ENCODE assay signal across 28 mouse cellular contexts in the genomic region with DNA sequence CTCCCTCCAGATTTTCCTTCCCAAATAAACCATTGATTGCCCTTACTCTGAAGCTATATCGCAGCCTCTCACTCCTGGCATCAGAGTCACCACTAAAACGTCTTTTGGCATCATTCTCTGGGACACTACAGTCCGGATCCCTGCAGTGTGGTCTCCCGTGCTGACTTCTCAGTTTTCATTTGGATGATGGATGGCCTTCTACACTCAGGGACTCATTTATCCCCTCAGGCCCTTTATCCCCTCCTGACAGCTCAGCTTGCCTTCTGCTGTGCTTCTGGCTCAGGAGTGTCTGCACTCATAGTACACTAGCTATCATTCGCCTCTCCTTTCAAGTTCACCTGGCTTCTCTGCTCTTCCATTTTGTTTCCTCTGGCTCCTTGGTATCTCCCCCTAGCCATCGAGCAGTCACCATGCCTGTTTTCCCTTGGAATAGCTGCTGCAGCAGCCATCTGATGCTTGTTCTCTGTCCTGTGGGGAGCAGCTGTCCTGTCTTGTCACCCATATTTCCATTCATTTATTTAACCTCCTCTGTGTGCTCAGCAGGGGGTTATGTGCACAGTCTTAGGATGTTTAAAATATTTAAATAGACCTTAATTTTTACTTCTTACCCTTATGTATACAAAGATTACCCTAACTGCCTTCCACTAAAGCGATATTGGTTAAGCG.
DNase-seq lines count a peak whose midpoint lies in the region; ATAC-seq and TF ChIP-seq lines count a peak whose summit lies in the region.
"Had no signal": no experiment of that assay in that cellular context is flagged by ENCODE, and none has a peak within 500 bp of the region (broad histone marks: within the 10 kb centered on the region; RNA-seq: fewer than 3 reads in every experiment).

No protein-coding gene starts in this region.

- DNase-seq in neural tube, embryonic 10.5 days (ENCODE audit: extremely low spot score, low spot score), result no peak
- DNase-seq in Patski (ENCODE audit: low read depth, low spot score), result no peak
- DNase-seq in thymus, postnatal 4 days, result no peak
- DNase-seq: adrenal gland, postnatal 10 days; cerebellum, adult 8-10 months; cerebellum, postnatal 25 days; gastrocnemius, postnatal 14 days; heart, adult 18-20 months; heart, postnatal 4 days; kidney, adult 18-20 months; kidney, postnatal 25 days; liver, postnatal 0 days; lung, postnatal 36 days; right cerebral cortex, postnatal 14 days; thymus, postnatal 14 days had no signal

- H3K4me1 ChIP-seq in hindbrain, embryonic 12.5 days, result peaks cover 16% of the 10 kb centered on the region
- peaks cover 4% of the 10 kb centered on the region; the same call in 1 of the 2 replicates for H3K4me1 ChIP-seq in hindbrain, embryonic 16.5 days (ENCODE audit: control insufficient read depth, insufficient read depth, low read depth, low read length)
- H3K4me1 ChIP-seq in neural tube, embryonic 13.5 days (replicated peaks), result peaks cover 18% of the 10 kb centered on the region
- H3K4me1 ChIP-seq: heart, embryonic 12.5 days had no signal

- in situ Hi-C loops in Patski (cut with MboI; ENCODE audit: low pct_unique_long_range_greater_than_20kb), result no loop called here

- no peaks in the 10 kb centered on the region for H3K79me2 ChIP-seq in myocyte (ENCODE audit: control insufficient read depth, insufficient read depth)

- 56% methylated on average over 8 of the region's 8 CpGs for WGBS in hindbrain, embryonic 12.5 days
- WGBS in hindbrain, embryonic 16.5 days, result 48% methylated on average over 8 of the region's 8 CpGs
- WGBS in neural tube, embryonic 13.5 days, result 48% methylated on average over 8 of the region's 8 CpGs

- H3K27ac ChIP-seq in hindbrain, embryonic 12.5 days, result peak overlapping the region; percentile 9; the same call in 1 of the 2 replicates
- H3K27ac ChIP-seq in hindbrain, embryonic 16.5 days (ENCODE audit: low read depth, low read length), result no peak overlapping the region
- peak overlapping the region; percentile 62; the same call in 1 of the 2 replicates for H3K27ac ChIP-seq in neural tube, embryonic 13.5 days (replicated peaks)
- H3K27ac ChIP-seq: embryonic facial prominence, embryonic 10.5 days; embryonic facial prominence, embryonic 15.5 days; forebrain, embryonic 12.5 days; kidney, embryonic 15.5 days; limb, embryonic 13.5 days had no signal

- 0 out of 2 replicates have a peak, but pooled peaks have one; percentile 13 for ATAC-seq in hindbrain, embryonic 12.5 days (ENCODE audit: low FRiP score)
- no peak for ATAC-seq in hindbrain, embryonic 16.5 days
- peak; percentile 36; the same call in 1 of the 2 replicates for ATAC-seq in neural tube, embryonic 13.5 days (ENCODE audit: low read depth)
- peak; percentile 3 for ATAC-seq in Patski
- ATAC-seq: inflammation-experienced regulatory T-cells, adult 6 months; liver, postnatal 0 days had no signal

- CTCF ChIA-PET in Patski (lab: Charles Lee), result interaction anchor here (0.9 to 1.6 kb wide), 3 partner anchors 9 to 188 kb away, joined by 3 to 4 read pairs (median 4); no protein-coding TSS in a partner anchor

- POLR2A ChIA-PET in Patski (lab: Charles Lee), result interaction anchor here (1.1 kb wide), 1 partner anchor 15 kb away, joined by 3 read pairs; no protein-coding TSS in a partner anchor

- TF ChIP-seq POLR2A in myocyte (IDR thresholded peaks at IDR 0.05; ENCODE audit: insufficient read length, low read depth), result no peak

- H3K27me3 ChIP-seq in hindbrain, embryonic 12.5 days, result no peaks in the 10 kb centered on the region
- H3K27me3 ChIP-seq in hindbrain, embryonic 16.5 days (replicated peaks; ENCODE audit: control insufficient read depth, insufficient read depth, low read length), result no peaks in the 10 kb centered on the region
- no peaks in the 10 kb centered on the region for H3K27me3 ChIP-seq in neural tube, embryonic 13.5 days
- H3K27me3 ChIP-seq in Patski (no peaks in the 10 kb centered on the region), myocyte (ENCODE audit: control insufficient read depth, insufficient read depth, insufficient read length) (no peaks in the 10 kb centered on the region)
- H3K27me3 ChIP-seq: heart, embryonic 12.5 days; kidney, embryonic 15.5 days had no signal

- no peaks in the 10 kb centered on the region for H3K36me3 ChIP-seq in hindbrain, embryonic 12.5 days
- no peaks in the 10 kb centered on the region for H3K36me3 ChIP-seq in hindbrain, embryonic 16.5 days (ENCODE audit: control insufficient read depth, insufficient read depth, low read length)
- no peaks in the 10 kb centered on the region for H3K36me3 ChIP-seq in neural tube, embryonic 13.5 days
- H3K36me3 ChIP-seq in myocyte (ENCODE audit: control insufficient read depth, insufficient read depth), result no peaks in the 10 kb centered on the region
- H3K36me3 ChIP-seq: embryonic facial prominence, embryonic 10.5 days; embryonic facial prominence, embryonic 15.5 days; forebrain, embryonic 12.5 days; G1E; heart, embryonic 12.5 days; kidney, embryonic 15.5 days; limb, embryonic 13.5 days had no signal

- no peak for TF ChIP-seq CTCF in Patski (IDR thresholded peaks at IDR 0.05)

- H3K4me2 ChIP-seq in hindbrain, embryonic 12.5 days (replicated peaks), result no peak overlapping the region
- H3K4me2 ChIP-seq in hindbrain, embryonic 16.5 days (ENCODE audit: low read length), result no peak overlapping the region
- no peak overlapping the region for H3K4me2 ChIP-seq in neural tube, embryonic 13.5 days
- peak overlapping the region; percentile 27 for H3K4me2 ChIP-seq in myocyte (ENCODE audit: low read depth)
- H3K4me2 ChIP-seq: embryonic facial prominence, embryonic 15.5 days; forebrain, embryonic 12.5 days; heart, embryonic 12.5 days; kidney, embryonic 15.5 days; limb, embryonic 13.5 days; liver, embryonic 11.5 days had no signal

- H3K9me3 ChIP-seq in hindbrain, embryonic 12.5 days (replicated peaks), result no peaks in the 10 kb centered on the region
- H3K9me3 ChIP-seq in hindbrain, embryonic 16.5 days (ENCODE audit: control insufficient read depth, low read length), result no peaks in the 10 kb centered on the region
- no peaks in the 10 kb centered on the region for H3K9me3 ChIP-seq in neural tube, embryonic 13.5 days
- H3K9me3 ChIP-seq: embryonic facial prominence, embryonic 10.5 days; embryonic facial prominence, embryonic 15.5 days; forebrain, embryonic 12.5 days; heart, embryonic 12.5 days; kidney, embryonic 15.5 days; limb, embryonic 13.5 days had no signal

- H3K9ac ChIP-seq in hindbrain, embryonic 12.5 days, result no peak overlapping the region
- H3K9ac ChIP-seq in hindbrain, embryonic 16.5 days (ENCODE audit: low read depth, low read length), result no peak overlapping the region
- no peak overlapping the region for H3K9ac ChIP-seq in neural tube, embryonic 13.5 days
- H3K9ac ChIP-seq: embryonic facial prominence, embryonic 15.5 days; forebrain, embryonic 12.5 days; heart, embryonic 12.5 days; kidney, embryonic 15.5 days; limb, embryonic 13.5 days; liver, postnatal 0 days had no signal

- no peak overlapping the region for H3K4me3 ChIP-seq in hindbrain, embryonic 12.5 days
- H3K4me3 ChIP-seq in hindbrain, embryonic 16.5 days (ENCODE audit: low read length), result no peak overlapping the region
- no peak overlapping the region for H3K4me3 ChIP-seq in neural tube, embryonic 13.5 days
- H3K4me3 ChIP-seq in myocyte, result no peak overlapping the region
- H3K4me3 ChIP-seq: embryonic facial prominence, embryonic 10.5 days; embryonic facial prominence, embryonic 15.5 days; forebrain, embryonic 12.5 days; heart, embryonic 12.5 days; kidney, embryonic 15.5 days; limb, embryonic 13.5 days had no signal

- H3ac ChIP-seq in myocyte (ENCODE audit: control insufficient read depth, insufficient read length), result no peak overlapping the region

TF ChIP-seq in myocyte, 11 proteins besides CTCF, POLR2A, EP300 and RAD21:
- TF ChIP-seq TCF12 (IDR thresholded peaks at IDR 0.05; ENCODE audit: insufficient read depth, poor library complexity, severe bottlenecking), result peak; percentile 7
- TF ChIP-seq TCF3 (IDR thresholded peaks at IDR 0.05; ENCODE audit: insufficient read length, low read depth), result no peak
- peak in 2 of 3 experiments; percentile 79 to 84 for TF ChIP-seq MYOD1 (IDR thresholded peaks at IDR 0.05; ENCODE audit: control insufficient read depth in 1 of 3, insufficient read length in 2 of 3, low read depth in 2 of 3)
